Mouse (Mus musculus) C2C12 (cell line): ENCODE measurements around the gene Asb7.

Experiments used
- CEBPB ChIP-seq: IDR thresholded peaks from one replicate; pipeline ENCODE4 v1.6.1; 2011; ENCODE audit warnings: low read depth, mild to moderate bottlenecking, control low read depth, moderate library complexity
- CTCF ChIP-seq: IDR thresholded peaks from one replicate; pipeline ENCODE4 v1.5.1; 2011; ENCODE audit not compliant: control insufficient read depth, insufficient read depth, insufficient read length
- FOSL1 ChIP-seq: IDR thresholded peaks from one replicate; pipeline ENCODE4 v1.8.0; 2011; ENCODE audit warnings: mild to moderate bottlenecking, low read length; ENCODE audit not compliant: poor library complexity, insufficient read depth, severe bottlenecking
- MAX ChIP-seq: IDR thresholded peaks from one replicate; pipeline ENCODE4 v1.6.1; 2011; ENCODE audit warnings: mild to moderate bottlenecking, control low read depth
- MYOD1 ChIP-seq: IDR thresholded peaks from one replicate; pipeline ENCODE4 v1.6.1; 2011; ENCODE audit warnings: low read depth; ENCODE audit not compliant: control insufficient read depth, insufficient read length
- USF1 ChIP-seq: IDR thresholded peaks from one replicate; pipeline ENCODE4 v1.6.1; 2011; ENCODE audit warnings: low read depth, mild to moderate bottlenecking, control low read depth, moderate library complexity

- no peak for TF ChIP-seq CEBPB
- TF ChIP-seq CTCF = no peak
- no peak for TF ChIP-seq MAX
- TF ChIP-seq FOSL1 = no peak
- TF ChIP-seq USF1 = no peak
- TF ChIP-seq MYOD1 = no peak
Measured at GRCm38 (mm10) chr7:66737418-66737817, 48.0 kb upstream of the Asb7 start.
